Mouse (Mus musculus) G1E (cell line): Measurements from ENCODE around the gene Gsto2.

Source experiments
- CTCF ChIP-seq: IDR thresholded peaks from 2 replicates; pipeline ENCODE4 v1.5.1; 2012; ENCODE audit warnings: low read depth, low read length, inconsistent platforms, mixed read lengths
- GATA1 ChIP-seq: IDR thresholded peaks from 2 replicates; pipeline ENCODE4 v1.6.1; 2012; ENCODE audit warnings: borderline replicate concordance, low read length, inconsistent platforms, mixed read lengths
- TAL1 ChIP-seq: conservative IDR thresholded peaks from 2 replicates; pipeline ENCODE4 v1.6.1; 2012; ENCODE audit warnings: low read depth, low read length, inconsistent platforms, mixed read lengths

DNA sequence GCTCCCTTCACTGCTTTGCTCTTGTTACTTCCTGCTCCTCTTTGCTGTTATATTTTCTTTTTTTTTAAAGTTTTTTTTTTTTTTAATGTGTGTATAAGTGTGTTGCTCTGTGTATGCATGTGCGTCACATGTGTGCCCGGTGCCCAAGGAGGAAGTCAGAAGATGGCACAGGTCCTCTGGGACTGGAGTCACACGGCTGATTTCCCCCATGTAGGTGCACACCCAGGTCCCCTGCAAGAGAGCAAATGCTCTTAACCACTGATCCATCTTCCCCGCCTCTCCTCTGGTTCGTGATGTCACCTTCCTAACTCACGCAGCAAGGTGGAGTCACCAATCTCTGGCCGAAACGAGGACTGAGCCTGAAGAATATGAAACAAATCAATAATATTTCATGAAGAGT, 22.7 kb downstream of the Gsto2 start:
- TF ChIP-seq CTCF (no peak), TAL1 (no peak), GATA1 (no peak)
